Mouse (Mus musculus) hindbrain, embryonic 11.5 days (tissue): ENCODE results near the gene Gm9945. TPM values are rescaled to one million over a fixed set of nuclear protein-coding genes. Genes with fewer than 3 reads are reported as not detected.

Experiments
- ATAC-seq: fragments of 200-750 bp; cut with Nextera tagmentation; 2 replicates; pipeline ENCODE4 v1.8.0; 2017; ENCODE audit warnings: mild to moderate bottlenecking, moderate TSS enrichment, moderate library complexity; ENCODE audit not compliant: low FRiP score
- DNase-seq: peaks from one replicate; pipeline ENCODE4 v3.0.0-alpha.2; 2015; ENCODE audit warnings: low spot score
- H3K27ac ChIP-seq: fragments of 300-500 bp; sonication (generic); 2 replicates; pipeline ENCODE4 v1.5.1; 2014; ENCODE audit warnings: mild to moderate bottlenecking, low read depth, low read length
- H3K27me3 ChIP-seq: fragments of 300-500 bp; sonication (generic); 2 replicates; pipeline ENCODE4 v1.6.1; 2014; ENCODE audit warnings: mild to moderate bottlenecking, low read length, moderate library complexity, mixed read lengths; ENCODE audit not compliant: control insufficient read depth, insufficient read depth
- H3K36me3 ChIP-seq: fragments of 300-500 bp; sonication (generic); 2 replicates; pipeline ENCODE4 v1.6.1; 2014; ENCODE audit warnings: mild to moderate bottlenecking, low read length, moderate library complexity, mixed read lengths; ENCODE audit not compliant: control insufficient read depth, insufficient read depth
- H3K4me1 ChIP-seq: fragments of 300-500 bp; sonication (generic); replicated peaks from 2 replicates; pipeline ENCODE4 v1.6.1; 2014; ENCODE audit warnings: low read length, mixed read lengths; ENCODE audit not compliant: control insufficient read depth, insufficient read depth
- H3K4me2 ChIP-seq: fragments of 300-500 bp; sonication (generic); replicated peaks from 2 replicates; pipeline ENCODE4 v1.6.1; 2014; ENCODE audit warnings: mild to moderate bottlenecking, low read depth, low read length
- H3K4me3 ChIP-seq: fragments of 300-500 bp; sonication (generic); 2 replicates; pipeline ENCODE4 v1.5.1; 2014; ENCODE audit warnings: low read depth, low read length
- H3K9ac ChIP-seq: fragments of 300-500 bp; sonication (generic); 2 replicates; pipeline ENCODE4 v1.6.1; 2014; ENCODE audit warnings: low read depth, low read length
- H3K9me3 ChIP-seq: fragments of 300-500 bp; sonication (generic); 2 replicates; pipeline ENCODE4 v1.6.1; 2016; ENCODE audit warnings: low read length; ENCODE audit not compliant: control insufficient read depth
- WGBS: fragments of 180-500 bp; shearing (Covaris S2); extraction: QIAGEN DNeasy Blood & Tissue Kit; methylation state at CpG from one replicate; pipeline ENCODE4 v1.1.7; 2014; 5-methylcytosine and 5-hydroxymethylcytosine counted together
- polyA plus RNA-seq: library from polyadenylated mRNA; unstranded; fragments of >200 nt; fragmentation: Nextera tagmentation; extraction: Ambion mirVana; gene quantifications from 2 replicates; pipeline ENCODE4 v1.2.1, GENCODE M21; 2014

Gm9945 gene
- polyA plus RNA-seq, 1 experiment from 2014 or later = not detected

DNA sequence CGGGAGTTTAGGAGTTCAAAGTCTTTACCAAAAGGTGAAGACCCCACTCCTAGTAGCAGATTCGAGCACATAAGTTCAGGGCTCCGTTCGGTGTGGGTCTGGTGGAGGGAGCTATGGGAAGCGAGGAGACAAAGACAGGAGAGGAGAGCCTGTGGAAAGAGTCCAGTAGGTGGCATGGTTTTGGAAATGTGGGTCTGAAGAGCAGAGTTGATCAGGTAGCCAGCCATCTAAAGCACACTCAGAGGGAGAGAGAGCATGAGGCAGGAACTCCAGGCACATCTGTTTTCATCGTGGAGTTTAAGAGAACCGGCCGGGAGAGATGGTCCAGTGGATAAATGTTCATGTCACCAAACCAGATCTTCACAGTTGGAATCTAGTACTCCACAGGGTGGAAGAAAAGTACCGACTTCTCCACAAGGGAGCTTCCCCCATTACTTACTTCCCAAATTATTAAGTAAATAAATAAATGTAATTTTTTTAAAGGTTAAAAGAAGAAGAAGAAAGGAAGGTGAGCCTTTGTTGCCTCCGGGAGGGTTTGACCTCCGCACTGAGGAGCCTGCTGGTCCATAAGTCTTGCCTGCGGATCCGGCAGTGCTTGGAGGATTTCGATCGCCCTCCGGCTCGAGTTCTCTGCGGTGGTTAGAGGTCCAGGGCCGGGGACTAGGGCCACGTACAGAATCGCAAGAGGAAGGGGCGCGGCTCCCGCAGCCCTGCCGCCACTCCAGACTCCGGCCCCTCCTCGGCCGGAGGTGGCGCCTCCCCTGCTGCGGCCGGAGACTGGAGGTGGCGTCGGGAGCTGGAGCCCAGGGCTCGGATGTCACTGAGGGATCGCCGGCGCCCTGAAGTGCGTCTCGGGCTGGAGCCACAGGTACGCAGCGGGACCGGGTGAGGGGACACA lies 23.2 kb upstream of the Gm9945 start, which contains the start of the genes Gm10447 and Shroom1:
Gm10447 (minus strand) TSS at position 637 of the 898 bp plus-strand sequence.
Shroom1 (plus strand) TSS at position 732 of the 898 bp plus-strand sequence.
- peak within 1 kb of the TSS; percentile 38 for H3K4me3 ChIP-seq
- H3K9ac ChIP-seq = peak within 1 kb of the TSS; percentile 53
- H3K27me3 ChIP-seq = peaks cover 29% of the 10 kb centered on the region
- no peaks in the 10 kb centered on the region for H3K36me3 ChIP-seq
- H3K9me3 ChIP-seq = no peaks in the 10 kb centered on the region
- 5% methylated on average over 42 of the region's 42 CpGs for WGBS
- peak; percentile 73 for DNase-seq
- H3K27ac ChIP-seq = no peak within 1 kb of the TSS
- peak; percentile 59 for ATAC-seq
- H3K4me1 ChIP-seq = no peaks in the 10 kb centered on the region
- H3K4me2 ChIP-seq = peak within 1 kb of the TSS; percentile 86

GRCm38 (mm10) chr11:53457372-53457954 lies 22.5 kb upstream of the Gm9945 start:
- no peaks in the 10 kb centered on the region for H3K36me3 ChIP-seq
- peak; percentile 44 for DNase-seq
- peak overlapping the region; percentile 53 for H3K9ac ChIP-seq
- H3K4me2 ChIP-seq = peak overlapping the region; percentile 86
- peak overlapping the region; percentile 38 for H3K4me3 ChIP-seq
- no peak for ATAC-seq
- no peak overlapping the region for H3K27ac ChIP-seq
- H3K9me3 ChIP-seq = no peaks in the 10 kb centered on the region
- no peaks in the 10 kb centered on the region for H3K4me1 ChIP-seq
- H3K27me3 ChIP-seq = peaks cover 36% of the 10 kb centered on the region
- 9% methylated on average over 24 of the region's 29 CpGs for WGBS

DNA sequence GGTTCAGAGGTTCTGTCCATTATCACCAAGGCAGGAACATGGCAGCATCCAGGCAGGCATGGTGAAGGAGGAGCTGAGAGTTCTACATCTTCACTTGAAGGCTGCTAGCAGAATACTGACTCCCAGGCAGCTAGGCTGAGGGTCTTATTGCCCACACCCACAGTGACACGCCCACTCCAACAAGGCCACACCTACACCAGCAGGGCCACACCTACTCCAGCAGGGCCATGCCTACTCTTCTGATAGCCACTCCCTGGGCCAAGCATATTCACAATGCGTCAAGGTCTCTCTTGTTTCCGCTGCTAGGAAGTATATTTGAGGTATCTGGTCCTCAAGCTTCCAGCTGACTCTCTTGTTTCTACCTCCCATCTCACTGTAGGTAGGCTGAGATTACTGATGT lies 21.0 kb upstream of the Gm9945 start:
- peaks cover 4% of the 10 kb centered on the region for H3K4me1 ChIP-seq
- no peak overlapping the region for H3K9ac ChIP-seq
- no peak overlapping the region for H3K4me3 ChIP-seq
- no peak overlapping the region for H3K27ac ChIP-seq
- H3K9me3 ChIP-seq = no peaks in the 10 kb centered on the region
- H3K36me3 ChIP-seq = no peaks in the 10 kb centered on the region
- H3K4me2 ChIP-seq = no peak overlapping the region
- ATAC-seq (no peak), DNase-seq (no peak)
- 63% methylated on average over 3 of the region's 3 CpGs for WGBS
- peaks cover 52% of the 10 kb centered on the region for H3K27me3 ChIP-seq

DNA sequence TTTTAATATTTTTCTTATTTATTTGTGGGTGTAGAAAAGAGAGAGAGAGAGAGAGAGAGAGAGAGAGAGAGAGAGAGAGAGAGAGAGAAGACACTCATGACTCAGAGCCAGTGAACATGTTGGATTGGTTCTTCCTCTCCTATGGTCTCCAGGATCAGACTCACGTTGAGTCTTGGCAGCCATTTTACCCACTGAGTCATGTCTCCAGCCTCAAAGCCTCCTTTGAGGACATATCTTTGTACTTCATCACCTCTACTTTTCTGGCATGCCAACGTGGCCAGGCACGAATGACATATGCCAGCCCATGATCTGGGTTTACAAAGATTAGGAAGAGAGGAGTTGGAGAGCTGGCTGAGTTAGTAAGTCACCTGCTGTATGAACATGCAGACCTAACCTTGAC lies 19.8 kb upstream of the Gm9945 start:
- ATAC-seq = no peak
- Histone ChIP-seq H3K4me3 (no peak overlapping the region), H3K9ac (no peak overlapping the region), H3K4me2 (no peak overlapping the region), H3K9me3 (no peaks in the 10 kb centered on the region), H3K36me3 (no peaks in the 10 kb centered on the region), H3K27me3 (peaks cover 63% of the 10 kb centered on the region), H3K4me1 (peaks cover 4% of the 10 kb centered on the region), H3K27ac (no peak overlapping the region)
- no peak for DNase-seq
- 80% methylated on average over 3 of the region's 3 CpGs for WGBS

DNA sequence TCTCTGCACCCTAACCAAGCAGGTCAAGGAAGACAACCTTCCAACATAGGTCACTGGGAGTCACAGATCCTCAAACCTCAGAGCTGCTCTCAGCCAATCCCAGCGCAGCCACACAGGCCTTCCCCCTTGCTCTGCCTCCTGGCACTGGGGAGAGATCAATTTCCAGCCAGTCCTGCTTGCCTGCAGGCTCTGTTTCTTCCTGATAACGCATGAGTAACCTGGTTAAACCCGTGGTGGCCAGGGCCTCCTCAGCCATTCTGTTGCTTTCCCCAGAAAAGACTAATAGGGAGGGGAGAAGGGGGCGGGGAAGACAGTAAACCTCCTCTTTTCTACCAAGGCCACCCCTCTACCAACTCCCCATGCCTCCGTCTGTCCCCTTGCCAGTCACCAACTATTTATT lies 18.2 kb upstream of the Gm9945 start:
- no peaks in the 10 kb centered on the region for H3K36me3 ChIP-seq
- no peaks in the 10 kb centered on the region for H3K9me3 ChIP-seq
- no peak for ATAC-seq
- no peak overlapping the region for H3K4me2 ChIP-seq
- peaks cover 74% of the 10 kb centered on the region for H3K27me3 ChIP-seq
- peaks cover 4% of the 10 kb centered on the region for H3K4me1 ChIP-seq
- H3K27ac ChIP-seq = no peak overlapping the region
- 21% methylated on average over 5 of the region's 5 CpGs for WGBS
- DNase-seq = no peak
- H3K9ac ChIP-seq = no peak overlapping the region
- H3K4me3 ChIP-seq = no peak overlapping the region

GRCm38 (mm10) chr11:53463551-53464424 lies 16.2 kb upstream of the Gm9945 start:
- 6% methylated on average over 55 of the region's 55 CpGs for WGBS
- Histone ChIP-seq H3K36me3 (no peaks in the 10 kb centered on the region), H3K9me3 (no peaks in the 10 kb centered on the region), H3K9ac (peak overlapping the region; percentile 27; the same call in 1 of the 2 replicates), H3K4me2 (peak overlapping the region; percentile 78), H3K27me3 (peaks cover 64% of the 10 kb centered on the region), H3K27ac (no peak overlapping the region), H3K4me3 (peak overlapping the region; percentile 38), H3K4me1 (peaks cover 4% of the 10 kb centered on the region)
- ATAC-seq (no peak), DNase-seq (peak; percentile 60)

- Histone ChIP-seq H3K27ac (no peak overlapping the region), H3K9me3 (no peaks in the 10 kb centered on the region), H3K4me2 (peak overlapping the region; percentile 40), H3K36me3 (no peaks in the 10 kb centered on the region), H3K4me1 (peaks cover 10% of the 10 kb centered on the region), H3K27me3 (peaks cover 66% of the 10 kb centered on the region), H3K4me3 (peak overlapping the region; percentile 25), H3K9ac (peak overlapping the region; percentile 56)
- ATAC-seq (peak; percentile 21; the same call in 1 of the 2 replicates), DNase-seq (peak; percentile 89)
- whole genome bisulfite sequencing = 3% methylated on average over 40 of the region's 40 CpGs
These were observed 13.6 kb upstream of the Gm9945 start for GRCm38 (mm10) chr11:53466231-53466971.
